32 mouse cellular contexts compared by ENCODE assay signal in genomic region chr7:141058601-141059341, GRCm38 (mm10). TPM values are rescaled to one million over a fixed set of nuclear protein-coding genes. Genes with fewer than 3 reads are reported as not detected.
DNase-seq lines count a peak whose midpoint lies in the region; TF ChIP-seq lines count a peak whose summit lies in the region.
"Had no signal": no experiment of that assay in that cellular context is flagged by ENCODE, and none has a peak within 500 bp of the region (broad histone marks: within the 10 kb centered on the region; RNA-seq: fewer than 3 reads in every experiment).

No protein-coding gene starts in this region.

- no peak for TF ChIP-seq CTCF in CH12.LX (conservative IDR thresholded peaks at IDR 0.05 in 1 of 2, IDR thresholded peaks at IDR 0.05 in 1 of 2; ENCODE audit: low read depth in 2 of 2, low read length in 2 of 2)

- TF ChIP-seq EP300 in CH12.LX (IDR thresholded peaks at IDR 0.05; ENCODE audit: low read length), result 0 out of 2 replicates have a peak, but pooled peaks have one; percentile 20

- no peak for TF ChIP-seq POLR2A in CH12.LX (IDR thresholded peaks at IDR 0.05; ENCODE audit: low read depth, low read length)

- peaks cover 16% of the 10 kb centered on the region for H3K9me3 ChIP-seq in CH12.LX (replicated peaks; ENCODE audit: low read length)
- H3K9me3 ChIP-seq: hindbrain, embryonic 10.5 days; liver, embryonic 13.5 days; midbrain, embryonic 12.5 days; neural tube, embryonic 13.5 days had no signal

- in situ Hi-C loops in CH12.LX (cut with MboI; ENCODE audit: low pct_ligation_motif_present, low pct_unique_long_range_greater_than_20kb, low sequenced_read_pairs), result no loop called here

- H3K4me3 ChIP-seq in CH12.LX (replicated peaks in 1 of 3; ENCODE audit: low read depth in 2 of 3, low read length in 2 of 3, poor library complexity in 1 of 3), result no peak overlapping the region
- H3K4me3 ChIP-seq: forebrain, embryonic 10.5 days; hindbrain, embryonic 10.5 days; liver, embryonic 13.5 days; midbrain, embryonic 12.5 days; neural tube, embryonic 13.5 days had no signal

- DNase-seq in A20 (ENCODE audit: low read depth, low spot score) (peak; percentile 52), CH12.LX (ENCODE audit: extremely low read depth) (peak; percentile 68)
- peak; percentile 49 for DNase-seq in brain, adult 2 months (ENCODE audit: low read depth, low spot score)
- peak; percentile 35 for DNase-seq in splenic B cell, adult 2 months (ENCODE audit: low read depth, low spot score)
- DNase-seq in spleen, postnatal 10 days (ENCODE audit: low spot score in 2 of 2), result no peak
- no peak for DNase-seq in embryo, embryonic 9.5 days (ENCODE audit: extremely low spot score)
- DNase-seq in ovary, postnatal 36 days (ENCODE audit: low spot score), result no peak
- DNase-seq: adrenal gland, adult 8-10 months; cerebellum, adult 9-10 months; gastrocnemius, postnatal 10 days; heart, adult 11 months; kidney, postnatal 4 days; liver, embryonic 13.5 days; lung, adult 2 months; lung, postnatal 14 days; right cerebral cortex, postnatal 4 days; thymus, postnatal 25 days had no signal

- H3K27ac ChIP-seq in CH12.LX (ENCODE audit: insufficient read depth, low read depth), result peak overlapping the region; percentile 27; the same call in 1 of the 2 replicates
- H3K27ac ChIP-seq: forebrain, embryonic 10.5 days; hindbrain, embryonic 10.5 days; liver, embryonic 13.5 days; midbrain, embryonic 12.5 days; neural tube, embryonic 13.5 days had no signal

- H3K9ac ChIP-seq in CH12.LX (ENCODE audit: insufficient read depth, low read depth), result peak overlapping the region; percentile 19; the same call in 1 of the 2 replicates
- H3K9ac ChIP-seq: liver, embryonic 13.5 days had no signal

- peak overlapping the region; percentile 9; the same call in 1 of the 2 replicates for H3K4me2 ChIP-seq in CH12.LX (ENCODE audit: insufficient read depth, low read depth, poor library complexity, severe bottlenecking)
- H3K4me2 ChIP-seq: heart, embryonic 11.5 days; liver, embryonic 13.5 days had no signal

- H3K4me1 ChIP-seq in CH12.LX (ENCODE audit: control insufficient read depth in 1 of 2, insufficient read depth in 2 of 2), result peaks cover 21 to 38% of the 10 kb centered on the region in 2 experiments

- no peaks in the 10 kb centered on the region for H3K79me2 ChIP-seq in CH12.LX (replicated peaks; ENCODE audit: control insufficient read depth, extremely low read depth, insufficient read depth, poor library complexity, severe bottlenecking)

- dilution Hi-C loops in CH12.LX (cut with MboI; ENCODE audit: extremely low pct_ligation_motif_present, extremely low pct_unique_long_range_greater_than_20kb, low sequenced_read_pairs), result no loop called here

- no peaks in the 10 kb centered on the region for H3K36me3 ChIP-seq in CH12.LX (replicated peaks in 1 of 2; ENCODE audit: control insufficient read depth in 1 of 2, insufficient read depth in 1 of 2, low read length in 1 of 2)
- no peaks in the 10 kb centered on the region for H3K36me3 ChIP-seq in splenic B cell, adult 2 months (ENCODE audit: control insufficient read depth, insufficient read depth, low read length, poor library complexity, severe bottlenecking)
- H3K36me3 ChIP-seq: liver, embryonic 13.5 days had no signal

- H3K27me3 ChIP-seq in CH12.LX (replicated peaks), result peaks cover 60% of the 10 kb centered on the region
- H3K27me3 ChIP-seq in splenic B cell, adult 2 months (ENCODE audit: control insufficient read depth, insufficient read depth, low read length, poor library complexity, severe bottlenecking), result no peaks in the 10 kb centered on the region
- H3K27me3 ChIP-seq: midbrain, embryonic 12.5 days; neural tube, embryonic 13.5 days had no signal

- no peak for TF ChIP-seq RAD21 in CH12.LX (IDR thresholded peaks at IDR 0.05; ENCODE audit: low read depth, low read length)

TF ChIP-seq in CH12.LX, 34 proteins besides CTCF, POLR2A, EP300 and RAD21:
- TF ChIP-seq ELF1 (IDR thresholded peaks at IDR 0.05; ENCODE audit: low read depth, low read length) (no peak), TCF12 (IDR thresholded peaks at IDR 0.05; ENCODE audit: low read depth, low read length) (no peak), ZC3H11A (IDR thresholded peaks at IDR 0.05; ENCODE audit: low read depth, low read length) (no peak), USF2 (conservative IDR thresholded peaks at IDR 0.05; ENCODE audit: low read depth, low read length) (no peak), BHLHE40 (IDR thresholded peaks at IDR 0.05; ENCODE audit: low read depth, low read length) (peak; percentile 41; the same call in 1 of the 2 replicates), ZMIZ1 (IDR thresholded peaks at IDR 0.05; ENCODE audit: low read depth, low read length) (no peak), JUND (conservative IDR thresholded peaks at IDR 0.05; ENCODE audit: low read depth, low read length) (no peak), POLR2AphosphoS2 (IDR thresholded peaks at IDR 0.05; ENCODE audit: low read depth, low read length) (no peak), E2F4 (IDR thresholded peaks at IDR 0.05; ENCODE audit: insufficient replicate concordance, low read depth, low read length) (no peak), MXI1 (IDR thresholded peaks at IDR 0.05; ENCODE audit: low read depth, low read length) (peak; percentile 27; the same call in 1 of the 2 replicates), ZNF384 (IDR thresholded peaks at IDR 0.05; ENCODE audit: low read depth, low read length) (no peak), MAFK (IDR thresholded peaks at IDR 0.05; ENCODE audit: insufficient replicate concordance, low read length) (peak; percentile 96), CHD1 (IDR thresholded peaks at IDR 0.05; ENCODE audit: low read depth, low read length) (no peak), MAX (IDR thresholded peaks at IDR 0.05; ENCODE audit: low read length) (no peak), SIN3A (IDR thresholded peaks at IDR 0.05; ENCODE audit: low read length) (peak; percentile 37; the same call in 1 of the 2 replicates), MEF2A (IDR thresholded peaks at IDR 0.05; ENCODE audit: borderline replicate concordance, low read depth, low read length) (peak; percentile 84), USF1 (IDR thresholded peaks at IDR 0.05; ENCODE audit: low read depth, low read length) (no peak), SMC3 (IDR thresholded peaks at IDR 0.05; ENCODE audit: low read depth, low read length) (no peak), GABPA (IDR thresholded peaks at IDR 0.05; ENCODE audit: insufficient replicate concordance, low read depth, low read length) (no peak), ETS1 (conservative IDR thresholded peaks at IDR 0.05; ENCODE audit: low read depth, low read length) (peak; percentile 27; the same call in 1 of the 2 replicates), JUN (IDR thresholded peaks at IDR 0.05; ENCODE audit: insufficient read depth, low read depth, low read length) (peak; percentile 15; the same call in 1 of the 2 replicates), HCFC1 (IDR thresholded peaks at IDR 0.05; ENCODE audit: low read depth, low read length) (no peak), MYC (IDR thresholded peaks at IDR 0.05; ENCODE audit: low read depth, low read length) (no peak), IRF4 (IDR thresholded peaks at IDR 0.05; ENCODE audit: low read depth, low read length) (no peak), UBTF (IDR thresholded peaks at IDR 0.05; ENCODE audit: low read depth, low read length) (no peak), CHD2 (IDR thresholded peaks at IDR 0.05; ENCODE audit: low read length) (no peak), KAT2A (IDR thresholded peaks at IDR 0.05; ENCODE audit: insufficient replicate concordance, low read length) (no peak), PAX5 (IDR thresholded peaks at IDR 0.05; ENCODE audit: low read length) (no peak), ZKSCAN1 (IDR thresholded peaks at IDR 0.05; ENCODE audit: borderline replicate concordance, low read depth, low read length) (no peak), MAZ (IDR thresholded peaks at IDR 0.05; ENCODE audit: low read depth, low read length) (no peak), NRF1 (IDR thresholded peaks at IDR 0.05; ENCODE audit: low read depth, low read length) (no peak), TBP (conservative IDR thresholded peaks at IDR 0.05; ENCODE audit: low read depth, low read length) (no peak), RCOR1 (conservative IDR thresholded peaks at IDR 0.05; ENCODE audit: low read depth, low read length) (no peak), NELFE (IDR thresholded peaks at IDR 0.05; ENCODE audit: low read depth, low read length) (no peak)

RNA-seq across cellular contexts. Expression of gene B4galnt4, which starts 2.1 kb away (rescaled TPM):
- total RNA-seq in CH12.LX (2012; rRNA removed), result 11.2 and 13.1 TPM in 2 replicates
- 0.70 and 0.91 TPM in 2 replicates for total RNA-seq in CH12.LX (2014; rRNA removed)
- 2.9 TPM in 2 replicates for polyA plus RNA-seq in CH12.LX (2012; ENCODE audit: insufficient read length, low read depth)

RNA-seq across cellular contexts. Expression of gene Pkp3, which starts 19.2 kb away (rescaled TPM):
- total RNA-seq in CH12.LX (2012; rRNA removed), result 52.8 and 63.1 TPM in 2 replicates
- 23.9 and 25.3 TPM in 2 replicates for total RNA-seq in CH12.LX (2014; rRNA removed)
- 37.8 and 38.0 TPM in 2 replicates for polyA plus RNA-seq in CH12.LX (2012; ENCODE audit: insufficient read length, low read depth)
- total RNA-seq: gastrocnemius, postnatal 10 days had no signal
- polyA plus RNA-seq: forebrain, embryonic 16.5 days had no signal

RNA-seq across cellular contexts. Expression of gene Gm17387, which starts 29.8 kb away (rescaled TPM):
- not detected in 2 replicates for total RNA-seq in CH12.LX (2012; rRNA removed)
- not detected in 2 replicates for total RNA-seq in CH12.LX (2014; rRNA removed)
- not detected in 2 replicates for polyA plus RNA-seq in CH12.LX (2012; ENCODE audit: insufficient read length, low read depth)
- total RNA-seq: adrenal gland, adult 8-10 months; common myeloid progenitor, adult 5-6 weeks; gastrocnemius, postnatal 10 days; left cerebral cortex, postnatal 25 days; megakaryocyte progenitor cell, adult 5-6 weeks had no signal
- polyA plus RNA-seq: embryonic facial prominence, embryonic 11.5 days; forebrain, embryonic 10.5 days; forebrain, embryonic 16.5 days; heart, embryonic 11.5 days; heart, postnatal 0 days; hindbrain, embryonic 10.5 days; hindbrain, embryonic 16.5 days; intestine, postnatal 0 days; kidney, embryonic 16.5 days; limb, embryonic 14.5 days; liver, embryonic 13.5 days; lung, adult 2 months; midbrain, embryonic 12.5 days; neural tube, embryonic 13.5 days had no signal

RNA-seq across cellular contexts. Expression of gene Ifitm6, which starts 41.0 kb away (rescaled TPM):
- total RNA-seq in CH12.LX (2012; rRNA removed), result not detected in 2 replicates
- total RNA-seq in CH12.LX (2014; rRNA removed), result not detected in 2 replicates
- not detected in 2 replicates for polyA plus RNA-seq in CH12.LX (2012; ENCODE audit: insufficient read length, low read depth)
- total RNA-seq: left cerebral cortex, postnatal 25 days had no signal
- polyA plus RNA-seq: embryonic facial prominence, embryonic 11.5 days; forebrain, embryonic 10.5 days; hindbrain, embryonic 10.5 days had no signal

RNA-seq across cellular contexts. Expression of gene Sigirr, which starts 41.6 kb away (rescaled TPM):
- total RNA-seq in CH12.LX (2012; rRNA removed) (12.9 and 19.2 TPM in 2 replicates), CH12.LX (2014; rRNA removed) (13.2 and 15.6 TPM in 2 replicates)
- polyA plus RNA-seq in CH12.LX (2012; ENCODE audit: insufficient read length, low read depth), result 15.2 and 16.1 TPM in 2 replicates

Comparison
In these comparisons a context has a peak if more than half of its experiments do, and no peak if none do; other contexts are left out.
1. DNase-seq: peak in A20 (single experiment), CH12.LX (single experiment), brain, adult 2 months (single experiment) and splenic B cell, adult 2 months (single experiment); none in spleen, postnatal 10 days (0 of 2), embryo, embryonic 9.5 days (single experiment) and ovary, postnatal 36 days (single experiment).